Mouse (Mus musculus) kidney, postnatal 4 days (tissue): Measurements from ENCODE around the gene Dcaf6.

Experiments used
- DNase-seq, 2 experiments: peaks; one replicate each; pipeline ENCODE4 v3.0.0; 2021; ENCODE audit warnings: mixed read lengths in 2 of 2

The Dcaf6 gene

GRCm38 (mm10) chr1:165320141-165320934 lies 139.9 kb downstream of the Dcaf6 start:
- DNase-seq, result peak; percentile 90 to 92

- no peak for DNase-seq
Measured at GRCm38 (mm10) chr1:165316361-165316760, 143.9 kb downstream of the Dcaf6 start.

- DNase-seq, result no peak
Measured at GRCm38 (mm10) chr1:165308180-165308579, 152.1 kb downstream of the Dcaf6 start.

GRCm38 (mm10) chr1:165304341-165304740 lies 155.9 kb downstream of the Dcaf6 start:
- no peak for DNase-seq

GRCm38 (mm10) chr1:165303209-165303608 lies 157.1 kb downstream of the Dcaf6 start:
- no peak for DNase-seq

GRCm38 (mm10) chr1:165302455-165303208 lies 157.6 kb downstream of the Dcaf6 start:
- DNase-seq, result peak; percentile 63 to 77

GRCm38 (mm10) chr1:165301567-165301966 lies 158.7 kb downstream of the Dcaf6 start:
- no peak for DNase-seq

GRCm38 (mm10) chr1:165301108-165301507 lies 159.2 kb downstream of the Dcaf6 start:
- DNase-seq, result no peak

- DNase-seq, result no peak
Measured at GRCm38 (mm10) chr1:165295489-165295888, 164.8 kb downstream of the Dcaf6 start, which contains the start of gene Gpr161. Gene Gpr161, plus strand, starts transcription at chr1:165295789.

- no peak for DNase-seq
Measured at GRCm38 (mm10) chr1:165291606-165292005, 168.7 kb downstream of the Dcaf6 start.

- peak; percentile 53 to 59 for DNase-seq
Measured at GRCm38 (mm10) chr1:165289831-165290230, 170.4 kb downstream of the Dcaf6 start.

GRCm38 (mm10) chr1:165288165-165288564 lies 172.1 kb downstream of the Dcaf6 start:
- DNase-seq, result no peak

- DNase-seq, result no peak
Measured at GRCm38 (mm10) chr1:165284096-165284495, 176.2 kb downstream of the Dcaf6 start.

- DNase-seq, result no peak
Measured at GRCm38 (mm10) chr1:165282967-165283345, 177.3 kb downstream of the Dcaf6 start.

- no peak for DNase-seq
Measured at GRCm38 (mm10) chr1:165282222-165282966, 177.9 kb downstream of the Dcaf6 start.

- peak; percentile 83 to 89 for DNase-seq
Measured at GRCm38 (mm10) chr1:165281351-165282221, 178.7 kb downstream of the Dcaf6 start.

GRCm38 (mm10) chr1:165280741-165281140 lies 179.5 kb downstream of the Dcaf6 start:
- no peak for DNase-seq
